Mouse (Mus musculus) gastrocnemius, postnatal 4 days (tissue): Measurements from ENCODE around the gene Lrwd1. TPM values are rescaled to one million over a fixed set of nuclear protein-coding genes. Genes with fewer than 3 reads are reported as not detected.
"Not testable (repeated sequence)": the region's sequence is repeated elsewhere in the genome, so short reads cannot be mapped to it uniquely, and the experiment has no call there.

Source experiments
- DNase-seq, 2 experiments: peaks; one replicate each; pipeline ENCODE4 v3.0.0; 2021 to 2022; ENCODE audit warnings: low spot score in 2 of 2, mixed read lengths in 2 of 2
- total RNA-seq, 2 experiments: library from RNA; stranded (reverse); gene quantifications; 2 replicates each; pipeline ENCODE4 v1.2.3; 2021

Lrwd1 gene
- total RNA-seq, 2 experiments from 2014 or later, result 10.2 to 11.7 TPM

DNA sequence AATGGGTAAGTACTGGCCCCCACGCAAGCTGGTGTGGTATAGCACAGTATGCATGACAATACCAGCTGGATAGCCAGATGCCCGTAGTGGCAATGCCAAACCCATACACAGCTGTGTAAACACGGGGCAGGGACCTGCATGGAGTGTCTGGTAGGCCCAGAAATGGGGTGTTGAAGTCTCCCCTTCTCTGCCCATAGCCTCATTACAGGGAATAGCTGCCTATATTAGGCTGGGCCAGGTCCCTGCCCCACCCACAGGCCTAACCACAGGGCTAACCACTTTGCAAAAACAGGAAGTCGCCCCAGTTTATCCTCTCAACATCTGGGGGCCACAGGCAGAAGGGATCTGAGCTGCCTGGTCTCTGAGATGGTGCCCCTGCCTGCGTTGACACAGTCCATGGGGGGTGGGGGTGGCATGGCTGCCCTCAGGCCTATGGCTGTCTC, 13.3 kb upstream of the Lrwd1 start:
- DNase-seq, result not testable (repeated sequence)

DNA sequence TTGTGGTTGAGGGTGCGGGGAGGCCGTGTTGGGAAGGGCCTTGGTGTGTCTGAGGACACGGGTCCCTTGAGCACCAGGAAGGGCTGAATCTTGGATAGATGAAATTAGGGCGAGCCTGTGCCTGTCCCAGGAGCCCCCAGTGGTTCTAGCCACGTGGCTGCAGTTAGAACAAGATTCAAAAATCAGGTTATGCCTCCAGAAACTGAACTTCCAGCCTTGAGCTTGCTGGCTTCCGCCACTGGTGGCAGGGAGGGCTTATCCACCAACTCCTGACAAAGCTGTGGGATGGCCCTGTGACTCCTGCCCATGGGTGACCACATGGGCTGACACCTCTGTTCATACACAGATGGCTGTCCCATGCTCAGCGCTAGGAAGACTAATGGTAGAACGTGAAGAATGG, 11.8 kb upstream of the Lrwd1 start:
- no peak for DNase-seq

DNA sequence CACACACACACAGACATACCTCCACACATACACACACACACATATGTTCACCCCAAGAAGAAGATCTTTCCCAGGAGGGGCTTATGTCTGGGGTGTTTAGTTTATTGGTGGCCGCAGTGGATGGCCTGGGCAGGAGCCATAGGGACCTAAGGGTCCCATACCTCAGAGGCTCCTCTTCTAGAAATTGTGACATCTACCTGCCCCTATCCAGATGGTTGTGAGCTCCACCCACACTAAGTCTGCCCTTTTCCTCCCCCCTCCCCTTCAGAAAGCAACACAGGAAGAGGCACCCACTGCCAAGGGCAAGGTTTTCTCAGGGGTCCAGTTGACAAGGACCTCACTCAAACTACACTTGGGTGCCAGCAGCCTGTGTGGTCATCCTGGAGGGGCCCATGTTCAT, 11.1 kb upstream of the Lrwd1 start:
- no peak for DNase-seq

DNA sequence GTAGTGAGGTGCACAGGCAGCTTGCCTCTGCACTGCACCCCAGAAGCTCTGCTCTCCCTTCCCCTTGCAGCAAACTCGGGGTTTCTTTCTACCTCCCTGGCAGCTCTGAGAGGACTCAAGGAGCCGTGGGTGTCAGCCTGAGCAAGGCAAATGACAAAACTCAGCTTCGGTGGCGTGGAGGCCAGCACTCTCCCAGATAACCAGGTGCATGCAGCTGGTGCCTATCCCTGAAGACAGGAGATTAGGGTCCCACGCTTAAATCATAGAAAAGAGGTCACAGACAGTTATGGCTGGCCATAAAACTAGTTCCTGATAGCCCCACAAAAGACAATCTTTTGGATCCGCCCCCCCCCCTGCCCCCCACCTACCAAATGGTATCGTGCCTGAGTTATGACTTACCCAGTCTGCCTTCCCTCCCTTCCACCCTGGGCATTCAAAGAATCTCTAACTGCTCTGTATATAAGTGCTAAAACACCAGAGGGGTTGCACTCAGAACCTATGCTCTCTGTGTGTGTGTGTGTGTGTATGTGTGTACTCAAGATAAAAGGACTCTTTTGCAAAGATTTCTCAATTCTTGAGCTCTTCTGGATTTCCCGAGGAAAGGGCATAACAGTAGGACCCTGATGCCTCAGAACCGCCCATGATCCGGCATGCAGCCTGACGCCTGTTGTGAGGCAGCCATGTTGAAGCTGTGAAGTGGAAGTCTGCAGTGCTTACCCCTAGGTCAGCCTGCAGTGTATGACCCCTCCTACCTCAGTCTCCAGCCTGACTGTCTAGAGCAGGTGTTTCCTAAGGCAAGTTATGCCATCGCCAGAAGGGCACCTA, 8.9 kb upstream of the Lrwd1 start:
- DNase-seq, result no peak

DNA sequence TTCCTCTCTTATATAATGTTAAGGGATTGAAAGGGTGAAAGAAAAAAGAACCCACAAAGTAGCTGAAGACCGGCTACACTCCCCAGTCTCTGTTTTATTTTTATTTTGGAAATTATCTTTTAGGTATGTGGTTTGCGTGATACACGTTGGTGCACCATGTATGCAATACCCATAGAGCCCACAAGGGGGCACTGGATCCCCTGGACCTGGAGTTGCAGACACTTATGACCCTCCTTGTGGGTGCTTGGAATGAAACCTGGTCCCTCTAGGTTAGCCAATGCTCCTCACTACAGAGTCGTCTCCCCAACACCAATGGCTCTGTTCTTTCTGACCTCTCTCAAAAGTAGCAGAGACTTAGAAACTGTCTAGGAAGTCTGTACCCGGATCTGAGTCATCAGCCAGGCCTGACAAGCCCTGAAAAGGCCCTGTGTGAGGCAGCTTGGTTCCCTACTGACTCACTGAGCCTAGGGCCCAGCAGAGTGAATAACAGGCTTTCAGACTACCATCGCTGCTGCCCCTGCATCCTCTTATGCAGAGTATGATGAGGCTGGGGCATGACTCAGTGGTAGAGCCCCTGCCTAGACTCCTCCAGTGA, 7.4 kb upstream of the Lrwd1 start:
- DNase-seq, result no peak

DNA sequence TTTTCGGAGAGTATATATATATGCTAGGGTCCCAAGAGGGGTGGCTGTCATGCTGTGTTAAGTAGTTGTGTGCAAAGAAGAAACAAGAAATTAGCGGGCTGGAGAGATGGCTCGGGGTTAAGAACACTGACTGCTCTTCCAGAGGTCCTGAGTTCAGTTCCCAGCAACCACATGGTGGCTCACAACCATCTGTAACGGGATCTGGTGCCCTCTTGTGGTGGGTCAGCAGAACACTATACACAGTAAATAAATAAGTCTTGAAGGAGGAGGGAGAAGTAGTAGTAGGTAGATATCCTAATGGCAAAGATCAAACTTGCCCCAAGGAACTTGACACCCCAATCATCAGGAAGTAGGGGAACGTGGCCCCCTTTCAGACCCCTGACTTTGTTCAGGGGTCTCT, 6.9 kb upstream of the Lrwd1 start:
- DNase-seq, result no peak

DNA sequence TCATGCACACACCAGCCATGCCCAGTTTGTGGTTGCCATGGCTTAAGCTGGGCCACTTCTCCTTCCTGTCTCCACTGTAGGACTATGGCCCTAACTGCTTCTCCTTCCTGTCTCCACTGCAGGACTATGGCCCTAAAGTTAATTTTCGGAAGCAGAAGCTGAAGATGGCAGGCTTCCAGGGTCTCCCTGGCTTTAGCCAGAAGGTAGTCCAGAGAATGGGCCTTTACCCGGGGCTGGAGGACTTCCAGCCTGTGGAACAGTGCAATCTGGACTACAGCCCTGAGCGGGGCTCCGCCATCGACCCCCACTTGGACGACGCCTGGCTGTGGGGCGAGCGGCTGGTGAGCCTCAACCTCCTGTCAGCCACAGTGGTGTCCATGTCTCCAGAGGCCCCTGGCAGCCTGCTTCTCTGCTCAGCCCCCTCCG, 4.2 kb upstream of the Lrwd1 start:
- DNase-seq, result no peak

DNA sequence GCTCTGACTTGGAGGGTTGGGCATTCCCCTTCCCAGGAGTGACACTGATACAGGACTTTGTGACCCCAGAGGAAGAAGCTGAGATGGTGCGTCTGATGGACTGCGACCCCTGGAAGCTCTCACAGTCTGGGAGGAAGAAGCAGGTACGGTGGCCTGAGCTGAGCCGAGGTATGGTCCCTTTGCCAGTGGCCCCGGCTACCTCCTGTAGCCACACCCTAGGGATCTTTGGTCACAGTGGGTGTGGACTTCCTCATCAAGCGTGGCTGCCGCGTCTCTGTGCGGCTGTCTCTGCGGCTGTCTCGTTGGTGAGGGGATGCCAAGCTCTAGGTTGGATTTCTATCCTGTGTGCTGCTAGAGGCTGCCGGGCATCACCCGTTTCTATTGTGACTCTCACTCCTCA, 3.5 kb upstream of the Lrwd1 start:
- no peak for DNase-seq

DNA sequence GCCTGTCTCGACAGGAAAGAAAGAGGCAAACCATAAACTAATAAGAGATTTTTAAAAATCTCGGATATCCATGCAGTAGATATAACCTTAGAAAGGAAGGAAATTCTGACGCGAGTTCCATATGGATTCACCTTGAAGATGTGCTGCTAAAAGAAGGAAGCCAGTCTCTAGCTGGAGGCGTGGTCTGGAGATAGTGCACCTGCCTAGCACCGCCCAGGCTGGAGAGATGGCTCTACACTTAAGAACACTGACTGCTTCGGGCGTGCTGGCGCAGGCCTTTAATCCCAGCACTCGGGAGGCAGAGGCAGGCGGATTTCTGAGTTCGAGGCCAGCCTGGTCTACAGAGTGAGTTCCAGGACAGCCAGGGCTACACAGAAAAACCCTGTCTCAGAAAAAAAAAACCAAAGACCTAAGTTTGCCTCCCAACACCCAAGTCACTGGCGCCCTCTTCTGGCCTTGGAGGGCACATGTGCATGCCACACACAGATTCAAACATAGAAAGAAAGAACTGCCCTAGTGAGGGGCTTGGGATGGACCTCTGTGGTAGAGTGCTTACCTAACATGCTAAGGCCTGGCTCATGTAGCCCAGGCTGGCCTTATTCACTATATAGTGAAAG, 1.9 kb upstream of the Lrwd1 start:
- DNase-seq, result no peak

DNA sequence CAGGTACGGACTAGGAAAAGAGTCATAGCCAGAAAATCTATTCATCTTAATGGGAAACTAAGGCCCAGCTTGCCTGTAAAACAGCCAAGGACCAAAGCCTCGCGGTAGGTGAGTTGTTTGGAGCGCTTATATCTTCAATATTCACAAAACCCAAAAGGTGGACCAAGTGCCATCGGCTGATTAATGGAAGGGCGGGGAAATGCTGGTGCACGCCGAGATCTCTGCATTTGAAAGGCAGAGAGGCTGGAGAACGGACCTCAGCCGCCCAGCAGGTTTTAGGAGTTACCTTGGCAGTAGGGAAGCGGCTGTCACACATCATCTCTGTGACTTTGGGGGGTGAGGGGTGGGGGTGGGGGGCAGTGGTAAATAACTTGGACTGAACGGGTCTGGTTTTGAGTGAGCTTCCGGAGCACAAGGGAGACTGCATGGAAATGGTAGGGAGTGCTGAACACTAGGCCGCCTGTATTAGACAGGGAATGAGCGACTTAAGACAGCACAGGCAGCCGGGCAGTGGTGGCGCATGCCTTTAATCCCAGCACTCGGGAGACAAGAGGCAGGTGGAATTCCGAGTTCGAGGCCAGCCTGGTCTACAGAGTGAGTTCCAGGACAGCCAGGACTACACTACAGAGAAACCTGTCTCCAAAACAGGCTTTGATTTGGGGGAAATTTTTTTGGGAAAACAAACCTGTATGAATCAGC, 567 bp upstream of the Lrwd1 start:
- no peak for DNase-seq

DNA sequence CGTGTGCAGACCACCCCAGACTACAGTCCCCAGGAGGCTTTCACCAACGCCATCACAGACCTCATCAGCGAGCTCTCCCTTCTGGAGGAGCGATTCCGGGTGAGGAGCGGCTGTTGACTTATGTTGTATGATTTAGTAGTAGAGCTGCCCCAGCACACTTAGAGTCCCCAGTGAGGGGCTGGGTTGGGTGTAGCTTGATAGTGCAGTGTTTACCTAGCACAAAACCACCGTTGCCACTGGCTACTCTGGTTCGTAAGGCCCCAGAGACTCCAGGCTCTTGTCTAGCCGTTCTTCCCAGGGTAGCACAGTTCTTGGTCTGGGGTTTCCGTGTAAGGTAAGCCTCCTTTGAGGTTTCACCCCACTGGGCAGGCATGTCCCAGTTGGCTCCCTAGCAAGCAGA, 13.7 kb downstream of the Lrwd1 start:
- no peak for DNase-seq

DNA sequence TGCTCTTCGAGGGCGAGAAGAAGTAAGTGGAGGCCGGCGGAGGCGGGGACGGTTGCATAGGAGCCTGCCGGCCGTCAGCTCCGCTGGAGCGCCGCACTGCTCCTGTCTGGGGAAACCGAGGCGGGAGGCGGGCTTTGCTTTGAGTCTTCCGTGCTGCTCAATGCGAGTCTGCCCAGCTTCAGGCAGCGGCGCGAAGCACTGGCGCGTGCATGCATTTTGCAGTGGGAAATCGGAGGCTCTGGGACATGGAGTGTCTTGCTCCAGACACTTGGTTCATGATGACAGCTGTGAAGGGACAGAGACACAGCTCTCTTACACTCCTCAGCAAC, 19.1 kb downstream of the Lrwd1 start:
- DNase-seq, result no peak

DNA sequence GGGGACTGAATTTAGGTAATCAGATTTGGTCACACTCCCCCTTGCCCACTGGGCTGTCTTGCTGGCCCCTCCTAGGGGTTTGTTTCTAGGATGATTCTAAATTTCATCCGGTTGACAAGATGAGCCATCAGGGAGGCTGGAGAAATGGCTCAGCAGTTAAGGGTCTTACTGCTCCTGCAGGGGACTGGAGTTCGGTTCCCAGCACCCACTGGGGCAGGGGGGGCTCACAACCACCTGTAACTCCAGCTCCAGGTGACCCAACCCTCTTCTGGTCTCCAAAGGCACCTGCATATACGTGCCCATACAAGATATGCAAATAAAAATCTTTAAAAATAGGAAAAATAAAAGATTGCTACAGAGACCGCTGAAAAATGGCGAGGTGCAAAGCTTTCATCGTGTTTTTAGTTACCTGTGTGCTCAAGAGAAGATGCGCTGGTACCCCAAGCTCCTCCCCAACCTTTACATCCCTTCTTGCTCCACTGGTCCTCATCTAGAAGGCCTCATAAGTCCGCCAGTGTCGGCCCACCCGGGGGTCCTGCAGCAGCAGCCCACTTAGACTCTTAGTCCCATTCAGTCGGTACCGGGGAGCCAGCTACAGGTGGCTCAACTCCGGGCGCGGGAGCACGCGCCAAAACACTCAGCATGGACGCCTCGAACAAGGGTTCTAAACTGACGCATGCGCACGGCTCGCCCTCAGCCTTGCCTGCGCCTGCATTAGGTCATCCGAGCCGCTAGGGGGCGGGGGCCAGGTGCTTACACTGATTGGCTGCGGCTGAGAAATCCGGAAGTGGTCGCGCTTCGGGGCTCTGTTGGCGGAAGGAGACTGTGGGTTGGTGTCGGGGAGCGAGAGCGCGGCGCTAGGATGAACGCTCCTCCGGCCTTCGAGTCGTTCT, 19.7 kb downstream of the Lrwd1 start, which contains the start of gene Polr2j:
Polr2j (plus strand) TSS at position 741 of the 893 bp plus-strand sequence.
- peak; percentile 94 to 96 for DNase-seq

DNA sequence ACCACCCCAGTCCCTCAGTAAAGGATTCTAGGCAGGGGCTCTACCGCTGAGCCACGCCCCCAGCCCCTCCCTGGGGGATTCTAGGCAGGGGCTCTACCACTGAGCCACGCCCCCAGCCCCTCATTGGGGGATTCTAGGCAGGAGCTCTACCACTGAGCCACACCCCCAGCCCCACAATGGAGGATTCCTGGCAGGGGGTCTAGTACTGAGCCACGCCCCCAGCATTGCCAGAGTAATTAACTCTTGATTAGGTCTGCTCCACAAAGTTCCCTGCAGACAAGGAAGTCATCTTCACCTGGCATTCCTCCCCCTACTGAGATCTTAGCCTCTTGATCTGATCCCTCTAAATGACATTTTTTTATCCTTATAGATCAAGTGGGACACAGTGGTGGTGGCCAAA, 22.3 kb downstream of the Lrwd1 start:
- DNase-seq, result not testable (repeated sequence)

DNA sequence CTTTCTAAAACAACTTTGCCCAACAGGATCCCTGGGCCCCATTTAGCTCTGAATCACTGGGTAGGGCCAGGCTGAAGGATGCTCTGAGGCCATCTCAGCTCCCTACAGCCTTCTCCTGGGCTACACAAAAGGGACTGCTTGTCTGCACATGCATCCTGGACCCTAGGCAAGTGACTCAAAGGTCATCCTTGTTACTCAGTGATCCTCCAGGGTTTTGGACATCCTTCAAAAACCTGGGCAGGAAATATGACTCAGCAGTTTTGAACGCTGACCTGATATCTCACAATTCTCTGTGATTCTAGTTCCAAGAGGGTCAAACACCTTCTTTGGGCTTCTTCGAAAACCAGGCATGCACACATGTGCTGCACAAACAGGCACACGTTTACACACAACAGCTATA, 26.8 kb downstream of the Lrwd1 start:
- no peak for DNase-seq

DNA sequence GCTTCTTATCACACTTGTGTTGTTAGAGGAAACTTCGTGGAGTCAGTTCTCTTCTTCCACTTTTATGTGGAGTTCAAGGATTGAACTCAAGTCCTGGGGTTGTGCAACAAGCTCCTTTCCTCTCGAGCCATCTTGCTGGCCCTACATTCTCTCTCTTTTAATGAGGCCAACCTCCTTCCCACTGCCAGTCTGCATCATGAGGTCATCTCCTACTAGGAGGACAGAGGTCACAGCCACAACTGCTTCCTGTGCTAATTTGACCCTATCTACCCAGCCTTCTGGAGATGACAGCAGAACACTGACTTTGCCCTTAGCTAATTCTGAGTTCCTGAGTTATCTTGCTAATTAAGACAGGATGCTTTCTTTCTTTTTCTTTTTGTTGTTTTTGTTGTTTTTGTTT, 27.4 kb downstream of the Lrwd1 start:
- no peak for DNase-seq

DNA sequence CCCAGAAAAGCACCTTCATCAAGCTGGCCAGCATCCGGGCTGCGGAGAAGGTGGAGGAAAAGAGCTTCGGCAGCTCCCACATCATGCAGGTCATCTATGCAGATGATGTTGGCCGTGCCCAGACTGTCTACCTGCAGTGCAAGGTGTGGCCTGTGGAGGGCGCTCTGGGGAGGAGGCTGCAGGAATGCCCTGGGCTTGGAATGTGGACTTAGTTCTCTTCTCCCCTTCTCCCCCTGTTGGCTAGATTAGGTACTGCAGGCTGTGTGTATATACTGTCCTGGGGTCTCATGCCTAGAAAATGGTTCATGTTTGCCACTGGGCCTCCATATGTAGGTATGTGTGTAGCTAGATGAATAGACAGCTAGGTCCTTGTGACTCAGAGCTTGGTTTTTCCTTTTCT, 31.4 kb downstream of the Lrwd1 start:
- no peak for DNase-seq

DNA sequence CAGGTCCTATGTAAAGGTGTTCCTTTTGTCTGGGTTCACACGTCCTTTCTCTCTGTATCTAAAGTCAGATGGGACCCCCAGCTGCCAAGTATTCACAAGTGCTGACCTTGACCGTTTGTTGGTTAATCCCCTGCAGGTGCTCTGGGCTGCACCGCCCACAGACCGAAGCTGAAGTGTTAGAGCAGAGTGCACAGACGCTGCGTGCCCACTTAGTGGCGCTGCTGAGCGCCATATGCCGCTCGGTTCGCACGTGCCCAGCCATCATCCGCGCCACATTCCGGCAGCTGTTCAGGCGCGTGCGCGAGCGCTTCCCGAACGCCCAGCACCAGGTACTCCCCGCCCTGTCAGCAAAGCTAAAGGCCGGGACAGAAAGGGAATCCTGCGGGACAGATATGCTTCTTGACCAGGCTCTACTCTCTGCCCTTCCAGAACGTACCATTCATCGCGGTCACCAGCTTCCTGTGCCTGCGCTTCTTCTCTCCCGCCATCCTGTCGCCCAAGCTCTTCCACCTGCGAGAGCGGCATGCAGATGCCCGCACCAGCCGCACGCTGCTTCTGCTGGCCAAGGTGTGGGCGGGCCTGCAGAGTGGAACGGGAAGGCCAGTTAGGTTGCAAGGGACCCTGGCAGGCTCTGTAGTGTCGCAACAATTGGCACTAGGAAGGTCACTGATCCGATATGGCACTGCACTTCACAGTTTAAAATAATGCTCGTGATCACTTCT, 33.6 kb downstream of the Lrwd1 start:
- DNase-seq, result peak; percentile 51 to 65

DNA sequence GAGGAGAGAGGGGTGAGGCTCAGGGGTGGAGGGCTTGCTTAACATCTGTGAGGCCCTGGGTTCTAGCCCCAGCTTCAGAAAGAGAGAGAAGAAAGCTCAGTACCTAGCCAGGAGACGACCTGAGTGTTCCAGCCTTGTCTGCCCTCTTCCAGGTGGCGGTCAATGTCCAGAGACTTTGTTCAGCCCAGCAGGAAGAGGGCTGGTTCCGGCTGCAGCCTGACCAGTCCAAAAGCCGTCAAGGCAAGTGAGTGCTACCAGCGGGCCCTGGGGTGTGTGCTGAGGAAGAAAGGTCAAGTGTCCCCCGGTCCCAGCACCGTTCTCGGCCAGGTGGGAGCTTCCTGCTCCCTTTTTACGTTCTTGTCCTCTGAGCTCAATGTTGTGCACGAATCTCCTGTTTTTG, 37.3 kb downstream of the Lrwd1 start:
- DNase-seq, result no peak

DNA sequence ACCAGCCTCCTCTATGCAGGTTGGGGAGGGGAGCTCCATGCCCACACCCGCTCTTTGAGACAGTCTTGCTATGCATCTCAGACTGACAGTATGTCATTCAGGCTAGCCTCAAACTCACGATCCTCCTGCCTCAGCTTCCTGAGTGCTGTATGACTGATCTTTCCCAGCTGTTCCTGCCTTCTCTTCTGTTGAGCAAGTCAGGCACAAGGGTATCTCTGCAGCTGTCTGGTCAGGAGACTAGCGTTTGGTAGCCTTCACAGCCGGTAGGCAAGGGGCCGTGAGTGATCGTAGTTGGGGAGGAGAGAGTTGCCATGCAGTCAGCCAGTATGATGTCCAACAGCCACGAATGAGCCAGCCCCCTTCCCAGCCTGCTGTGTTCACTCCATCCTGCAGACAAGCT, 40.8 kb downstream of the Lrwd1 start:
- DNase-seq, result no peak
